Mouse (Mus musculus) thymus, postnatal 25 days (tissue): ENCODE measurements around the gene Ttll13.

Experiments used
- DNase-seq: peaks from one replicate; pipeline ENCODE4 v3.0.0; 2022

Ttll13 gene

GRCm38 (mm10) chr7:80215398-80215797, 30.8 kb upstream of the Ttll13 start:
- DNase-seq = peak; percentile 89

GRCm38 (mm10) chr7:80216566-80216965, 29.6 kb upstream of the Ttll13 start:
- no peak for DNase-seq

- no peak for DNase-seq
Measured at GRCm38 (mm10) chr7:80218666-80219065, 27.5 kb upstream of the Ttll13 start.

DNA sequence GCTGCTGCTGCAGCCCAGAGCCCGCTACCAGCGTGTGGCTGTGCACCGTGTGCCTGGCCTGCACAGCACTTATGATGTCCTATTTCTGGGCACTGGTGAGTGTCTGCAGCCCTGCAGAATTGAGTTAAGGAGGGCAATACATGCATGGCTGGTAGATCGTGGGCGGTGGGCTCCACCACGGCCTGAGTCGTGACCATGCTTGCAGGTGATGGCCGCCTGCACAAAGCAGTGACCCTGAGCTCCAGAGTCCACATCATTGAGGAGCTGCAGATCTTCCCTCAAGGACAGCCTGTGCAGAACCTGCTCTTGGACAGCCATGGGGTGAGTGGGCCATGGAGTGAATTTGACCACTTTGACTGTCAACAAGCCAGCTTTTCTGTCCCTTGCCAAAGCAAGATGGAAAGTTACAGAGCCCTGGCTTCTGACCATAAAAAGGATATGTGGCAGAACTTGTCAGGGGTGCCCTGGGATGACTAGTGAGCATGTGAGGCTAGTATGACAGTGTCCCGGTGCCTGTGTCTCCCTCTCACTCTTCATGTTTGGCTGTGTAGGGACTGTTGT, 25.9 kb upstream of the Ttll13 start:
- no peak for DNase-seq

- DNase-seq = no peak
Measured at GRCm38 (mm10) chr7:80221179-80221750, 24.9 kb upstream of the Ttll13 start.

DNA sequence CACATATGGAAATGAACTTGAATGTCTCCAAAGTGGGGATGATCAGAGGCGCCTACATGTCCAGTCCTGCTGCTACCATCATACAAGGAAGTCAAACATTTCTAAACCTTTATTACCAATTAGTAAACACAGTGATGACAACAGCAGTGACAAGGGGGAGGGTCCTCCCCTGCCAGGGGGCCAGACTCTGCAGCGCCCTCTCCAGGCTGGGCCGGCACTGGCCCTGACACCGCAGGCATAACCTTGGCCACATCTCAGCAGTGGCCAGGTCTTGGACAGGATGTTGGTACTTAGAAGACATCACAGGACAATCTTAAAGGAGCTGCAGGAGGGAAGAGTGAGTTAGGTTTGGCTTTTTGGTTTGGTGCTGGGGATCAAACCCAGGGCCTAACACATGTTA, 19.1 kb upstream of the Ttll13 start:
- no peak for DNase-seq

DNA sequence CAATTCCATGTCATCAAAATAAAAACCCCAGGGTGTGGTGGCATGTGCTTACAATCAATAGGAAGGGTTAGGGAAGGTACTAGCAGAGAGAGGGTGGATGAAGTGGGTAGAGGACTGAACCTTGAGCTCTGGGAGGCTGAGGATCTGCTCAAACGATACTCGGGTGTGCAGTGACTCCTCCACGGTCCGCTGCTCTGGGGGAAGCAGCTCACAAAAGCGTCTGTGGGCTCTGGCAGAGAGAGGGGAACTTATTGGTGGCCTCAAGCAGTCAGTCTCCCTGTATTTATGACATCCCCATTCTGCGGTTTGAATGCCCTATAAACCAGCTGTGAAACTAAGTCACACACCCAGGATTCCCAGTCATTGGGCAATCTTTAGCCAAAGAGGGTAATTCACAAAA, 16.0 kb upstream of the Ttll13 start:
- DNase-seq = no peak

DNA sequence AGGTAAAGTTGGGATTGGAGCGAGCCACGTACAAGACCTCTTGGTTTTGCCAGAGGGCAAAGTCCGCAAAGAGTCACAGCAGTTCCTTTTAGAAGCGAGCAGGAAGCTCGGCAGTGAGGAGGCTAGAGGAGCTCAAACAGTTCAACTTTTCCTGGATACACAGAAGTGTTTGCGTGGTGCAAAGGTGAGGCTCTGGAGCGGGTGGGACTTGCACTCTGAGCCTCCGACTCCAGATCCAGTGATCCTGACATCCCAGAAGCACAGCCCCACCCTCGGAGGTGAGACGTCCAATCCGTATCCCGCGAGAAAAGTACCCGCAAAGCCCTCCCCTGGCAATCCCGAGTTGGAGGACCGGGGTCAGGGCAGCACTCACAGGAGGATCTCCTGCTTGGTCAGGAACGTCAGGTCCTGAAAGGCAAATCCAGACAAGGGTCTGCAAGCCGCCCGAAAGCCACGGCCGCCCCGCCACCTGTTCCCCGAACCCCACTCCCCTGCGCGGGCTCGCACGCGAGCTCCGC, 14.1 kb upstream of the Ttll13 start:
- DNase-seq = no peak

- DNase-seq = peak; percentile 99
Measured at GRCm38 (mm10) chr7:80232489-80233029, 13.6 kb upstream of the Ttll13 start, which contains the start of the genes Cib1 and Gdpgp1. Gene Cib1 (minus strand): TSS chr7:80232813. Gene Gdpgp1 (plus strand): TSS chr7:80232865.

DNA sequence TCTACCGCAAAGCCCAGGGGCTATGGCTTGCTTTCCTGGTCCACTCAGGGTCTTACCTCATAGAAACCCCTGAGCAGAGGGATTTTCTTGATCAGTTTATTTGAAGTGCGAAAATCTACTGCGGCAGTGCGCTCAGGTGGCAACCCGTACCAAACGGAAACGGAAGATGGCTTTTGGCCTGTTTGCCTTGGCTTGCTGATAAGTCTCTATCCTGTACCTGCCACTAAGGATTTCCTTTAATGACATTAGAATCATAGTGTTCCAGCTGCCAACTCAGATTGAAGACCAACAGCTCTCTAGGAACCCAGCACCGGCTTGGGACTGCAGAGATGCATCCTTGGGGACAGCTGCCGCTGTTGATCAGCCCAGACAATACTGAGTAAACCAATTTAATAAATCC, 12.4 kb upstream of the Ttll13 start:
- DNase-seq = peak; percentile 18

- no peak for DNase-seq
Measured at GRCm38 (mm10) chr7:80238542-80238941, 7.6 kb upstream of the Ttll13 start.

DNA sequence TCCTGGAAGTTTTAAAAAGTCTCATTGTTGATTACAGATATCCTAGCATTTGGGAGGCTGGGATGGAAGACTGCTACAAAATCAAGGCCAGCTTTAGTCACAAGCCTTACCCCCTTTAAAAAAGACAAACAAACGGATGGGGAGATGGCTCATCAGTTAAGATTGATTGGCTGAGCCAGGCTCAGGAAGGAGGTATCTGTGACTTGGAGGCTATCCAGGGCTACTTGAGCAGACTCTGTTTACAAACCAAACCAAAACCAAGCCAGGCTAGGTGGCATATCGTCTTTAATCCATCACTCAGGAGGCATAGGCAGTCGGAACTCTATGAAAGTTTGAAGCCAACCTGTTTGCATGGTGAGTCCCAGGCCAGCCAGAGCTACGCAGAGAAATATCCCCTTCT, 4.5 kb upstream of the Ttll13 start:
- no peak for DNase-seq

- no peak for DNase-seq
Measured at GRCm38 (mm10) chr7:80244851-80245250, 1.3 kb upstream of the Ttll13 start.

DNA sequence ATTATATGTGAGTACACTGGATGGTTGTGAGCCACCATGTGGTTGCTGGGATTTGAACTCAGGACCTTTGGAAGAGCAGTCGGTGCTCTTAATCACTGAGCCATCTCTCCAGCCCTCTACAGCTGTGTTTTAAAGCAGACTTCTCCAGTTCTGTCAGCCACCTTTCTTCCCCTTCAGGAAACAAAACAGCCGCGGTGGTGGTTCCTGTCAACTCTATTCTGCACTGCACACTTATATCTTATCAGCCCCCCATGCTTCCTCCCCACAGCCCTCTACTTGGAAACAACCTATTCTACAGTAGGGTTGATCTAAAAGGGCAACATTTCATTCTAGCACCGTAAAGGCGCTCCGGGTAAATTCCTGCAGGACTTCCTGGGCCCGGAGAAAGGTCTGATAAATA, 683 bp downstream of the Ttll13 start:
- DNase-seq = peak; percentile 40

GRCm38 (mm10) chr7:80252437-80252836, 6.3 kb downstream of the Ttll13 start:
- DNase-seq = no peak

DNA sequence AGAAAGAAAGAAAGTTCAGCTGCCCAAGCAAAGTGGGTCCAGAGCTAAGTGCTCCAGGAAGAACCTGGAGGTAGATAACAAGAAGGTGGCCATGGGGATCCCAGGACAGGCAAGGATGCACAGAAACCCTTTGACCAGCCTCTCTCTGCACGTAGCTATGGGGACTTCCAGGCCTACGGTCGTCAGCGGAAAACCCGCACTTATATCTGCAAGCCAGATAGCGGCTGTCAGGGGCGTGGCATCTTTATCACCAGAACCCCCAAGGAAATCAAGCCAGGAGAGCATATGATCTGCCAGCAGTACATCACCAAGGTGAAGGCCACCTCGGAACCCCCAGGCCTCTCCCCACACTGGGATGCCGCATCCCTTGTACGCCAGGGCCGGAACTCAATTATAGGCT, 6.7 kb downstream of the Ttll13 start:
- DNase-seq = no peak

DNA sequence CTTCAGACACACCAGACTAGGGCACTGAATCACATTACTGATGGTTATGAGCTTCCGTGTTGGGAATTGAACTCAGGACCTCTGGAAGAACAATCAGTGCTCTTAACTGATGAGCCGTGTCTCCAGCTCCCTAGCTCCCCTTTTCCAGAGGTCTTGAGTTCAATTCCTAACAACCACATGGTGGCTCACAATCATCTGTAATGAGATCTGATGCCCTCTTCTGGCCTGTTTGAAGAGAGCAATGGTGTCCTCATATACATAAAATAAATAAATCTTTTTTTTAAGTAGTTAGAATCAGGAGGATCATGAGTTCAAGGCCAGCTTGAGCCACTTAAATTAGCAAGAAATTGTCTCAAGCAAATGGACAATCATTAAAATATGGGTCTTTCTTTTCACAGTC, 9.8 kb downstream of the Ttll13 start:
- DNase-seq = no peak

DNA sequence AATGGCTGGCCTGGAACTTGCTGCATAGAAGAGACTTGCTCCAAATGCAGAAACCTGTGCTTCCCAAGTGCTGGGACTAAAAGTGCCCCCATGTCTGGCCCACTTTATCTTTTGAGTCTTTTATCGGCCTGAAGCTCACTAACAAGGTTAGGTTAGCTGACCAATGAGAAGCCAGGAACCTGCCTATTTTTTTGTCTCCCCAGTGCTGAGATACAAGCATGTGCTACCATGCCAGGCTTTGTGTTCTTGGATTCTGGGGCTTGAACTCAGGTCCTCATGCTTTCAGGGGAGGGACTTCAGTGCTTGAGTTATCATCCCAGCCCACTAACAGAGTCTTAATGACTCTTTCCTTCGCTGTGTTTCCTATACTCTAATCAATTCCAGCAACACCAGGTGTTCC, 11.5 kb downstream of the Ttll13 start:
- DNase-seq = no peak

DNA sequence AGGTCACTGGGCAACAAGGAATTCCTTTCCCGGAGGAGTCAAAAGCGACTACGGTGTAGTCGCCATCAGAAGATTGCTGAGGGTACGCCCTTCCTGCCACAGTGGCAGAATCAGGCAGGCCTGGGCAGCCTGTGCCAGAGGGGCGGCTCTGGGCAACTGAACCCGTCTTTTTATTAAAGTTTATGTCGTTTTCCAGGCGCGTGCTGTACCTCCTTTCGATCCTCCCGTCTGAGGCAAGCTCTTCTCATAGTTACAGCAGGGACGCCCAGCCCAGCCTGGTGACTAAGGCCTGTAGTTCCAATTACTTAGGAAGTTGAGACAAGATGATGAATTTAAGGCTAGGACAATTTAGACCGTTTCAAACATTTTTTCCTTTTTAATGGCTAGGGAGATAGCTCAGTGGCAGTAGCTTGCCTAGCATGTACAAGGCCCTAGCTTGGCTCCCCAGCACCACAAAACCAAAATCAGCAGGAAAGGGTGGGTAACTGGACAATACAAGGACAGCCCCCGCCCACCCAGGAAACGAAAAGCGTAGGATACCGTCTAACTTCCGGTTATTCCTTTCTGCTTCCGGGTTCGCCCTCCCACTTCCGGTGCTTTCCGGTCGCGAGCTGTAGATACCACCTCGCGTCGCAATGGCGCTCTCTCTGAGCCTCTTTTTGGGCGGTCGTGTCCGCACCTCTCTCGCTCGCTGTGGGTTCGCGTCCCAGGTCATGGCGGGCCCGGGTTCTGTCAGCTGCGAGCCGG, 14.6 kb downstream of the Ttll13 start, which contains the start of gene Ngrn:
Gene Ngrn (plus strand): TSS at position 591 of the 747 bp plus-strand sequence.
- DNase-seq = peak; percentile 84

DNA sequence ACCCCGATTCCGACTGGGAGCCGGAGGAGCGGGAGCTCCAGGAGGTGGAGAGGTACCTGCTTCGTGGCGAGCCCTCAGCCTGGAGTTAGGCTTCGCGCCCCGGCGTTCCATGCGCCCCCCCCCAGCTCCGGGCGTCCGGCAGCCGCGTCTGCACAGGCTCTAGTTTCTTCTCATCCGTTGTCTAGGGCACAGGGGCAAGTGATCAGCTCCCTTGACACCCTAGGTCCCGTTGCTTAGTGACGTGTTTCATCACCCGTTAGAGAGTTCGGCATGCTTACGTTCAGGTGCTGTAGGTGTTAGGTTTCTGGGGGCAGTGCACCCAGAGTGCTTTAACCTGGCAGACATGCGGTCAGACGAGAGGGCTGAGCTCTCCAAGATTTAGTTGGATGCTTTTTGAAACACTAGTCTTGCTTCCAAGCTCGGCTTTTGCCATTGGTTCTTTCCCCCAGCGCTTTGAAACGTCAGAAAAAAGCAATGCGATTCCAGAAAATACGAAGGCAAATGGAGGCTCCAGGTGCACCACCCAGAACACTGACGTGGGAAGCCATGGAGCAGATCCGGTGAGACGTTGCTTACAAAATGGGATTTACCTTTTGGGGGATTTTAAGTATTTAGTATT, 15.3 kb downstream of the Ttll13 start:
- DNase-seq = no peak

DNA sequence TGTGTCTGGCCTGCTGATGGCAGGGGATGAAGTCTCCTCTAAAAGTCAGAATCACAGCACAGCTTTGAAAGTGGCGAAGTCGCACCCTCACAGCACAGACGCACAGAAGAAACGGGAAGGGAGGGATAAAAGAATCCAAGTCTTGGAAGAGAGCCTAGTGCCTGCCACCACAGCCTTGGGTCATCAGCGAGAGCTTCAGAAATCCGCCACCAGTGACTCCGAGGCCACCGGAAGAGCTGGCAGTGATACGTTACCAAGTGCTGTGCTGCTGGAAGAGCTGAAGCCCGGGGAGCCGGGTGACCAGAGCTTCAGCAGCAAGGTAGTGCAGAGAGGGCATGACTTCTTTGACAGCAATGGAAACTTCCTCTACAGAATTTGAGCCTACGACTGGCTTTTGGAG, 18.4 kb downstream of the Ttll13 start:
- DNase-seq = no peak

DNA sequence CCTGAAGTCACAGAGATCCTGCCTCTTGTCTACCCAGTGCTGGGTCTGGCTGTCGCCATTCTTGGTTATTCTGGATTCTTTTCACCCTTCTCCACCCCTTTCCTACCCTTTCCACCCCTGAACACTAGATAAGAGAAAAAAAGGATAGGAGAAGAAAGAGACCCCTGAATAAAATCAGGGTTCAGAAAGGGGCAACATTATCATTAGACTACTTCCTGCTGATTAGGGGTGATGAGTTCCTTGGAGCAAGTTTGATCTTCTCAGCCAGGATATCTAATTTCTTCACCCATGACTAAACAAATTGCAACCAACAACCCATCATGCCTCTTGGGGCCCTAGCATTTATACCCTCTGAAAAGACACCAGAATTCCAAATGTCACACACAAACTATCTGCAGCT, 21.6 kb downstream of the Ttll13 start:
- DNase-seq = no peak
